Mouse (Mus musculus): Measurements from ENCODE around the gene Exosc5.

DNA sequence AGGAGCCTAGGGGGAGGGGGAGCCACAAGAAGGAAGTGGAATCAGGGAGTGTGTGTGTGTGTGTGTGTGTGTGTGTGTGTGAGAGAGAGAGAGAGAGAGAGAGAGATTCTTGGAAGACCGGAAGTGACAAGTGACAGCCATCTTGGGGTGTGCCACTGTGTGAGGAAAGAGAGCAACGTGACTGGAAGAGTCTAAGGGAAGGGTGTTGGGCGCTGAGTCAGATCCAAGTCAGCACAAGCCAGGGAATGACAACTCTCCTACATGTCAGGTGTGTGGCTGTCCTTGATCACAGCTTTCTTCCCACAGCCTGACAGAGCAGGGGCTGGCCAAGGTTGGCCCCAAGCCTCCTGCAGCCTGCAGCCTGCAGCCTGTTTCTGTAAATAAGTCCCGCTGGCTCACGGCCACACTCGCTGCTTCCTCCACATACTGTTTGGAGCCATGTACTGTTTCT lies 46.9 kb downstream of the Exosc5 start:
- TF ChIP-seq POLR2A (IDR thresholded peaks at IDR 0.05; ENCODE audit: insufficient read depth, low read length) (no peak), EP300 (IDR thresholded peaks at IDR 0.05; ENCODE audit: insufficient read depth, low read depth, low read length) (no peak)

Measured in ES-Bruce4 (cell line).